Mouse (Mus musculus): ENCODE results near the gene Kmt5c.

GRCm38 (mm10) chr7:4716955-4717354 is 23.0 kb upstream of the Kmt5c start:
- TF ChIP-seq CTCF (IDR thresholded peaks at IDR 0.05; ENCODE audit: extremely low read depth, insufficient read depth, insufficient read length, insufficient replicate concordance) (no peak), POLR2A (IDR thresholded peaks at IDR 0.05; ENCODE audit: low read depth, low read length) (no peak)
